Mouse (Mus musculus) bone marrow, adult 2 months (tissue): ENCODE data around the gene Baz2b. TPM values are rescaled to one million over a fixed set of nuclear protein-coding genes. Genes with fewer than 3 reads are reported as not detected.

Experiments used
- H3K27ac ChIP-seq: fragments of 200-500 bp; 2 replicates; pipeline ENCODE4 v1.5.1; 2012; ENCODE audit warnings: low read depth, mild to moderate bottlenecking, control low read depth, inconsistent platforms, low read length; ENCODE audit not compliant: control insufficient read depth, poor library complexity, insufficient read depth
- H3K4me1 ChIP-seq: fragments of 200-500 bp; 2 replicates; pipeline ENCODE4 v1.6.1; 2011; ENCODE audit warnings: low read length; ENCODE audit not compliant: control insufficient read depth, insufficient read depth
- H3K4me3 ChIP-seq: fragments of 200-500 bp; replicated peaks from 2 replicates; pipeline ENCODE3; 2011; ENCODE audit warnings: mild to moderate bottlenecking, low read depth, low read length, control low read depth; ENCODE audit not compliant: control insufficient read depth
- CTCF ChIP-seq: fragments of 200-500 bp; IDR thresholded peaks from 2 replicates; pipeline ENCODE4 v1.5.1; 2011; ENCODE audit warnings: low read length, control low read depth; ENCODE audit not compliant: control insufficient read depth, insufficient read depth
- POLR2A ChIP-seq: fragments of 200-500 bp; IDR thresholded peaks from 2 replicates; pipeline ENCODE4 v1.6.1; 2011; ENCODE audit warnings: low read depth, mild to moderate bottlenecking, control low read depth, low read length, borderline replicate concordance; ENCODE audit not compliant: control insufficient read depth
- WGBS: fragments of 180-500 bp; shearing (Covaris S2); methylation state at CpG from one replicate; pipeline ENCODE4 v1.1.7; 2018; 5-methylcytosine and 5-hydroxymethylcytosine counted together
- polyA plus RNA-seq: library from polyadenylated mRNA; stranded (reverse); fragments of >200 nt; gene quantifications from 2 replicates; pipeline ENCODE4 v1.2.4, GENCODE M21; 2011; ENCODE audit warnings: low replicate concordance; ENCODE audit not compliant: missing spikeins, insufficient read depth, insufficient read length

Gene Baz2b
- polyA plus RNA-seq, 1 experiment = 77.9 TPM

DNA sequence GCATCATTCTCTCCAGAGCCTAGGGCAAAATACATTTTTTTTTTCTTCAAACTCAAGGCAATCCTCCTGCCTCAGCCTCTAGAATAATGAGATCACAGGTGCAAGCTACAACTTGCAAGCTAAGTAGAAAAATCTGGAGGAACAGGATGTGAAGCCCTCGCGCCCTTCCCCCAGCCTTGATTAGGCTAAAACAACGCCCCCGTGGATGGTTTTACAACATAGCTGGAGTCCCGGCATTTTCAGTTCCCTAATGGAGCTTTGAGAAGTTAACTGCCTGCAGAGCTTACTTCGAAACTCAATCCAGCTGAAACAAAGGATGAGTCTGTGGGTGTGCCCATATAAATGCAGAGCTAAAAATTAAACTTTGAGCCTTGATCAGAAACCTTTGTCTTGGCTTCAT lies 319.9 kb downstream of the Baz2b start:
- Histone ChIP-seq H3K4me3 (no peak overlapping the region), H3K4me1 (no peaks in the 10 kb centered on the region), H3K27ac (no peak overlapping the region)
- no peak for TF ChIP-seq POLR2A
- WGBS = 46% methylated on average over 6 of the region's 6 CpGs

DNA sequence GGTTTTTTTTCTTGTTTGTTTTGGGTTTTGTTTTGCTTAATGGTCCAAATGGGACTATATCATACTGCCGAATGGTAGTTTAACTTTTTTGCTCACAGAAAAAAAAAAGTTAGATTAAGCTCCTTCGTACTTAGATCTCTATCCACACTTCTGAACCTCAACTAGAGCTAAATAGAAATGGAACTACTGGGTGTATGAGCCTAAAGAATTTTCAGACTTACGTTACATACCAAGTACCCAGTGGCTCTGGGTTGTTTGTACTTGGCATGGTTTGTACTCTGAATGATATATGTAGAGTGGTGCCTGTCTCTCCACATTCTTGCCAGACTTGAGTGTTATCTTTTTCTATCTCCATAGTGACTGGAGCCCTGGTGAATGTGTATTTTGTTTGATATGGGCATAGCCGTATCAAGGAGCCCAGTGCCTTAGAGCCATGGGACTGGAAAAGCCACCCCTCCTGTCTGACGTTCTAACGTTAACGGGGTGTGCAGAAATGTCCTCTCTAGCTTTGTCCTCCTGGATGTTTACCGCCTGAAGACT lies 326.8 kb downstream of the Baz2b start:
- Histone ChIP-seq H3K4me1 (no peaks in the 10 kb centered on the region; the same call in 1 of the 2 replicates), H3K27ac (no peak overlapping the region; the same call in 1 of the 2 replicates), H3K4me3 (peak overlapping the region; percentile 78)
- no peak for TF ChIP-seq POLR2A
- TF ChIP-seq CTCF = no peak
- WGBS = 51% methylated on average over 8 of the region's 8 CpGs

DNA sequence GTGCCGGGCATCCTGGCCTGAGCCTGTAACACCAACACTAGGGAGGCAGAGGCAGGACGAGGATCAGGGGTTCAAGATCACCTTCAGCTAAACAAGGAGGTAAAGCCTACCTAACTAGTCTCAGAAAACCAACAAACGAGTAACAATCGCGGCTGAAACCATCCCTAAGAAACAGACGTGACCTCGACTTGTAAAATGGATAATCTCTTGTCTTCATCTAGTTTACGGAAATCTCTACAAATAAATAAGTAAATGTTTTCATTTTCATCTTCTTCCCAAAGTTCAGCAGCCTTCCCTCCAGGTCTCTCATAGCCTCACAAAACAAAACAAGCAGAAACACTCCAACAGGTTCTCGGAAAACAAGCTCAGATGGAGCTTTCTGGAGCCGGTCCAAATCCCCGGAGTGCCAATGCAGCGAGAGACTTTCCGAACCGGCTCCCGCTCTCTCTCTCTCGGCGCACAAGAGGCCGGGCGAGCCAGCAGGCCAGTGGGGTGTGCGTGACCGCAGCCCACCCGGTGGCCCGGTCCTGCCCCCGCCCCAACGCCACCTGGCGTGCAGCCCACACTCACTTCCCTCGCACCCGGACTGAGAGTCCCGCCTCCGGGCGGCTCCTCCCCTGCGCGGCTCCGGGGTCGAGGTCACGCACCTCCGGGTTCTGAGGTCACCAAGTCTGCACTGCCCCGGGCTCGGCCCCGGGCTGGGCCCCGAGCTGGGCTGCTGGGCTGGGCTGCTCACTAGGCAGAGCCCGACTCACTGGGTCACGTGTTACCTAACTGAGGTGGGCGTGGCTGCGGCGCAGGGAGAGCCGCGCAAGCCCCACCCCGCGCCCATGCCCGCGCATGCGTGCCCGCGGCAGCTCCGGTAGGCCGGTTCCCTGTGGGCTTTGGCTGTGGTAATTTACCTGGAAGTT lies 327.6 kb downstream of the Baz2b start, which contains the start of gene Wdsub1:
Wdsub1 (minus strand) TSS at position 761 of the 911 bp plus-strand sequence.
- TF ChIP-seq POLR2A = peak; percentile 49; the same call in 1 of the 2 replicates
- TF ChIP-seq CTCF = no peak
- H3K27ac ChIP-seq = peak within 1 kb of the TSS; percentile 73; the same call in 1 of the 2 replicates
- H3K4me3 ChIP-seq = peak within 1 kb of the TSS; percentile 78
- WGBS = under 1% methylated on average over 57 of the region's 57 CpGs
- H3K4me1 ChIP-seq = no peaks in the 10 kb centered on the region; the same call in 1 of the 2 replicates

DNA sequence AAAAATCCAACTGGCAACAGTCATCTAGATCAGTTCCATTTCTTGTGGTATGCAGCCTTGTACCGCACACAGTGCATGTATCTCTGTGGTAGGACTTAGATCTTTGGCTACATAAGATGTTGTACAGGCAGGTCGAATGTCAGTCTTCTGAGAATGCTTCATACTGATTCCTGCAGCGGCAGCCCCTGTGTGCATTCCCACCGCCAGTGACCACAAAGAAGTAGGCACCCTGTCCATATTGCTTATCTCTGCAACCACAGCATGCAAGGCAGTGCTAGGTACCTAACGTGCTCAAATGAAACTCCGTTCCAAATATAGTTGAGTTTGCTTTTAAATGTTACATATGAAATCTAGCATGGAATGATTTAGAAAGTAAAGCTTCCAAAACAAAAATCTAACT lies 328.2 kb downstream of the Baz2b start:
- 16% methylated on average over 6 of the region's 6 CpGs for WGBS
- Histone ChIP-seq H3K4me3 (peak overlapping the region; percentile 2), H3K4me1 (no peaks in the 10 kb centered on the region; the same call in 1 of the 2 replicates), H3K27ac (no peak overlapping the region)
- TF ChIP-seq CTCF = no peak
- no peak for TF ChIP-seq POLR2A

DNA sequence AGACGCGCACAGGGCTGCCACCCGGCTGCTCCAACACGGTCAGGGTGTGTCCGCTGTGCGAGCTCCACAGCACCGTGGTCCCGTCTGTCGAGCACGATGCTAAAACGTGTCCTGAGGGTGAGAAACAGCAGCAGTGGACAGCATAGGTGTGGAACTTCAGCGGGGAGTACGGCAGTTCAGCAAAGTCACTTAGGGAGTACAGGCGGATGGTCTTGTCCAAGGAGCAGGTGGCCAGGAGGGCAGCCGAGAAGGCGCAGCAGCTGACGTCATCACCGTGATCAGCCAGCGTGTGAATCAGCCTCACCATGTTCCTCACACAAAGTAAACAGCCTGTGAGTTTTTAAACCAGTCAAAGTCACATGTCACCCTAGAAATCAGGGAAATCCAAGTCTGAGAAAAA lies 331.4 kb downstream of the Baz2b start:
- Histone ChIP-seq H3K4me1 (no peaks in the 10 kb centered on the region; the same call in 1 of the 2 replicates), H3K27ac (no peak overlapping the region), H3K4me3 (no peak overlapping the region)
- TF ChIP-seq CTCF (no peak), POLR2A (0 out of 2 replicates have a peak, but pooled peaks have one; percentile 4)
- 90% methylated on average over 19 of the region's 19 CpGs for WGBS

DNA sequence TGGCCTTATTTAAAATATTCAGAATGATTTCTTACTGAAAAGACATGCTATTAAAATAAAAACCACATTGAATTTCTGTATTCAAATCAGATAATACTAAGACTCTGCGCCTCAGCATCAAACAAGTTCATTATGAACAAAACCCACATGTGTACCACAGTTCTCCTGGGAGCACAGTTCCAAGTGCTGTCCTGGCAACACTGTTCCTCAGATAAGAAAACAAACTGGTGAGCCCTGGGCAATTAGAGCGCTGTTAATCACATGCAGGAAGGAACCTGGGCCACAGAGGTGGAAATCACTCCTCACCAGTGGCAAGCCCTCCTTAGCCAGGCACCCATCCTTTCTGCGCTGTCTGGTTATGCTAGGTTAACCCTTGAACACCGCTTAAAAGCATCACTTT lies 332.3 kb downstream of the Baz2b start:
- Histone ChIP-seq H3K4me1 (no peaks in the 10 kb centered on the region; the same call in 1 of the 2 replicates), H3K4me3 (no peak overlapping the region), H3K27ac (no peak overlapping the region)
- 63% methylated on average over 4 of the region's 4 CpGs for WGBS
- no peak for TF ChIP-seq CTCF
- TF ChIP-seq POLR2A = no peak

DNA sequence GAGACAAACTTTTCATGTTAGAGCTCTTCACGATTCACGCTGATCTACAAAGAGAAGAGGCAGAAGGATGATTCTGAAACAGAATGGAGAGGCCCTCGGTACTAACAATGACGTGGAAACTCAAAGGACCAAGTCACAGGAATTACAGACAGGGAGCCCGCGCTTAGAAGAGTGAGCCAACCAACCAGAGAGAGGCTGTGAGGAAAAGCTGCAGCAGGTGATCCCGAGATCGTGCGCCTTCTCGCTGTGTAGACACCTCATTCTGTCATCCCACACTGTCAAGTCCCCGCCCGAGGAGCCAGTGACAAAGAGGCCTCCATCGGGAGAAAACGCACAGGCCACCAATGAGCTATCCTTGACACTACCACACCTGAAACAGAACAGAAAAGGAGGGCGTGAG lies 333.2 kb downstream of the Baz2b start:
- no peak overlapping the region for H3K4me3 ChIP-seq
- 88% methylated on average over 15 of the region's 15 CpGs for WGBS
- TF ChIP-seq POLR2A (no peak), CTCF (no peak)
- H3K4me1 ChIP-seq = no peaks in the 10 kb centered on the region
- no peak overlapping the region for H3K27ac ChIP-seq

DNA sequence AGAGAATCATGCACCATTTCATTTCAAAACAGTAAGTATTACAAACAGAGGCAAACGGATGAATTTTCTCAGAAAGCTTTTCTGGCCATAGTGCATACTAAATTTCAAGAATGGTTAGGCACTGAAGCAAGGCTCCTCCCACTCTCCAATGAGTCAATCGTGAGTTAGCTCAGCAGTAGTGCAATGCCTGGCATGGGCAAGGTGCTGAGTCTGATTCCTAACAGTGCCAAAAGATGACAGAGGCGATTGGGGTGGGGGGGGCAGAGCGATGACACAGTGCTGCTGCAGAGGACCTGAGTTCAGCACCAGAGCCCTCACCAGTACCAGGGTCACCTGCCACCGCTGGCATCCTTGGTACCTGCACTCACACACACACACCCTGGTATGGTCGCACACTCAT lies 339.1 kb downstream of the Baz2b start:
- WGBS = 82% methylated on average over 6 of the region's 6 CpGs
- Histone ChIP-seq H3K4me3 (no peak overlapping the region), H3K4me1 (no peaks in the 10 kb centered on the region), H3K27ac (no peak overlapping the region)
- no peak for TF ChIP-seq CTCF
- no peak for TF ChIP-seq POLR2A

DNA sequence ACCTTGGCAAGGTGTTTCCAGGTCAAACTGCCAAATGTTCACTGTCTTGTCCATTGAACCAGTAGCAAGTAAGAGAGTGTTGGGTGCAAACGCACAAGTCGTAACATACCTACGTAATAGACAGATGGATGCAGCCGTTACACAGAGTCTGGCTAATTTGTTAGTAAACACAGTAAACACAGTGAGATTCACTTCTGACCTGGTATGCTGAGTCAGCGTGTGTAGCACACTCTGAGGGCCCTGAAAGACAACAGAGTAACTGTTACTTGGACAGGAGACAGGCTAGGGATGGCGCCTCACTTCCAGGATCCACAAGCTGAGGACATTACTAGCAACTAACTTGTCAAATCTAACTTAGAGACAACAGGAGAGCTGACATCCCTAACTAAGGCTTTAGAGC lies 347.0 kb downstream of the Baz2b start:
- Histone ChIP-seq H3K4me3 (no peak overlapping the region), H3K4me1 (no peaks in the 10 kb centered on the region), H3K27ac (no peak overlapping the region)
- no peak for TF ChIP-seq POLR2A
- no peak for TF ChIP-seq CTCF
- 93% methylated on average over 6 of the region's 6 CpGs for WGBS
